Mouse (Mus musculus) brain, embryonic 14.5 days (tissue): ENCODE data around the gene Olfr1269. TPM values are rescaled to one million over a fixed set of nuclear protein-coding genes. Genes with fewer than 3 reads are reported as not detected.

Source experiments
- DNase-seq: peaks from one replicate; pipeline ENCODE4 v3.0.0-alpha.2; 2011; ENCODE audit warnings: low read depth
- CTCF ChIP-seq: fragments of 200-500 bp; IDR thresholded peaks from 2 replicates; pipeline ENCODE4 v1.5.1; 2012; ENCODE audit warnings: inconsistent platforms, mild to moderate bottlenecking, moderate library complexity, borderline replicate concordance; ENCODE audit not compliant: insufficient read depth, insufficient read length; ENCODE audit errors: extremely low read depth
- POLR2A ChIP-seq: fragments of 200-500 bp; IDR thresholded peaks from 2 replicates; pipeline ENCODE4 v1.6.1; 2012; ENCODE audit warnings: mild to moderate bottlenecking, inconsistent platforms, borderline replicate concordance; ENCODE audit not compliant: poor library complexity, insufficient read depth, insufficient read length, severe bottlenecking; ENCODE audit errors: extremely low read depth
- polyA plus RNA-seq: library from polyadenylated mRNA; depleted of rRNA; stranded (reverse); fragments of >200 nt; gene quantifications from 2 replicates; pipeline ENCODE4 v1.2.3, GENCODE M21; 2012; rRNA removed

Gene Olfr1269
- polyA plus RNA-seq, result not detected in 2 replicates

DNA sequence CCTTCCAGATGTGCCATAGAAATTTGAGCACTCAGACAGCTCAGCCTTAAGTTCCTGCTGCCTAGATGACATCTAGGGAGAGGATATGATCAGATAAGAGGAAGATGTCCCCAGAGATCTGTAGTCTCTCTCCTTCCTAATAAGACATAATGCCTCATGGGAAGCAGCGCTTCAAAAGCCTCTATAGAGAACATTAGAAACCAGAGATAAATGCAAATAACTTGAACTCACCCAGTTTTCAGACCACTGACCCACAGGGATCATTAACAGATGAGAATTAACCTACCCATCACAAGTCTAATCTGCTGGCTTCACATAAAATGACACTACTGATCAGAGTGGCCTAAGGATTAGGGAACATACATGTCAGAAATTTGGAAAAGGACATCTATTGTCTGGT, at the start of gene Olfr1269:
Gene Olfr1269, minus strand, starts transcription at position 101 of the 400 bp plus-strand sequence.
- DNase-seq, result no peak
- TF ChIP-seq CTCF (no peak), POLR2A (no peak)

DNA sequence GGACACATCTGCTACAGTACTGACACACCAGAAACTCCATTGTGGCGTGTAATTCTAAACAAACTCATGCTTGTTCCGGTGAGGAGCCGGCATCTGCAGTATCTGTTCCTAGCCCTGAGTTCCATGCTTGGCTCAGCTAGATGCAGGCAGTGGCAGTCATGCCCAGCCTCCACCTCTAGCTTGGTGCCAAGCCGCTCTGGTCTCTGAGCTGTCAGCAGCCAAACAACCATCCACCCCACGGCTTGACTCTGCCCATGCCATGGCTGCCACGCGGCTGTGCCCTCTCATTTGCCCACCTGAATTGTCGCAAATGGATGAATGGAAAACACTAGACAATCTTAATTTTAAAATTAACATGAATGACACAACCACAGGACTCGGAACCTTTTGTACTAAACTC, 32.7 kb upstream of the Olfr1269 start:
- TF ChIP-seq CTCF (no peak), POLR2A (no peak)
- DNase-seq, result no peak

DNA sequence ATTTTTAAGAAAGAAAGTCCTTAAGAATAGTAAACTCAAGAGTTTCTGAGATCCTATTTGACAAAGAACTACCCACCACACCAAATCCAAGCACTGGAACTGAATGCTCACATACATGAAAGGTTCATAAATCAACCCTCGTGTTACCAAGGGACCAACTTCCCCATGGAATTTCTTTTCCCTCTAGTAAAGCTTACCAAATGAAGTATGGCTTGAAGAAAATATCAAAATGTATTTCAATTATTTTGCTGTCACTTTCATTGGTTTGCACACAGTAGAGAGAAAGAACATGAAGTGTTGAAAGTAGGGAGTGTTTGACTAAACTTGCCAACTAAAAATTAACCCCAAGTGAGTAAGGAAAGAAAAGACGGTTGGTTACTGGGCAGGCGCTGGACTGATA, 31.8 kb upstream of the Olfr1269 start, which contains the start of gene Olfr1270:
Gene Olfr1270, minus strand, starts transcription at position 101 of the 400 bp plus-strand sequence.
- TF ChIP-seq POLR2A (no peak), CTCF (no peak)
- no peak for DNase-seq

DNA sequence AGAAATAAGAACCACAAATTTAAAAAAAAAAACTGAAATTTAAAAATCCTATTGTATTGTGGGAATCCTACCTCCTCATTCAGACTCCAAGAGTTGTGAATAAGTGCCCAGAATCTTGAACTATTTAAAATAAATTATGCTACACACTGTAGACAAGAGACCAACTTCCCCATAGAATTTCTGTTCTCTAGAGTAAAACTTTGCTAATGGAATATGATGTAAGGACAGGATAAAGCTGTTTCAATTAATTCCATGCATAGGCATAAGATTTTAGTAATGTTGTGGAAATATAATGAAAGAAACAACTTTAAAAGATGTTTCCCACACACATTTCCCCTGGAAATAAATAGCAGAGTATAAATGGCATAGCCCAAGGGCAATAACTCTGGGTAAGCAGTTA, 21.0 kb upstream of the Olfr1269 start, which contains the start of gene Olfr32:
Gene Olfr32, minus strand, starts transcription at position 101 of the 400 bp plus-strand sequence.
- TF ChIP-seq POLR2A (no peak), CTCF (no peak)
- no peak for DNase-seq

DNA sequence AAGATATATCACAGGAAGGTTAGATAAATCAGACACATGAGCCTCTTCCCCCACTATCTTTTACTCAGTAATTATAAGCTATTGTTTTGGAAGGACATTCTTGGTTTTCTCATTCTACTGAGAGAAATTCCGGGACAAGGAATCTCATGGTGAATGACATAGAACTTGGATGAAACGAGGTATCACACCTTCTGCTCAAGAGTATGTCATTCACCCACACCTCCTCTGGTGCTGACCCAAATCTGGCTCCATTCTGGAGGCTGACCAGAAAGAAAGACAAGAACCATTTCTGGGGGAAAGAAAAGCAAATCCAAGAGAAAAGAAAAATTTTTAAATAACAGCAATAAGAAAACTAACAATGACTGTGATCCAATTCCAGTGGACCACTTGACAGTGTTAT, 51.1 kb downstream of the Olfr1269 start:
- no peak for DNase-seq
- TF ChIP-seq POLR2A (no peak), CTCF (no peak)

Other genes starting within 250 kb of the Olfr1269 start
- gene Olfr1257, start 243.0 kb downstream of the Olfr1269 start, polyA plus RNA-seq, result not detected in 2 replicates
- gene Olfr1258, start 194.1 kb downstream of the Olfr1269 start, polyA plus RNA-seq, result not detected in 2 replicates
- not detected in 2 replicates for gene Olfr1259, start 172.7 kb downstream of the Olfr1269 start, polyA plus RNA-seq
- not detected in 2 replicates for gene Olfr1260, start 147.1 kb downstream of the Olfr1269 start, polyA plus RNA-seq
- not detected in 2 replicates for gene Olfr1261, start 130.2 kb downstream of the Olfr1269 start, polyA plus RNA-seq
- gene Olfr1262, start 121.3 kb downstream of the Olfr1269 start, polyA plus RNA-seq, result not detected in 2 replicates
- gene Olfr1263, start 109.3 kb downstream of the Olfr1269 start, polyA plus RNA-seq, result not detected in 2 replicates
- not detected in 2 replicates for gene Olfr1264, start 95.8 kb downstream of the Olfr1269 start, polyA plus RNA-seq
- not detected in 2 replicates for gene Olfr1265, start 86.1 kb downstream of the Olfr1269 start, polyA plus RNA-seq
- not detected in 2 replicates for gene Olfr140, start 57.8 kb downstream of the Olfr1269 start, polyA plus RNA-seq
- gene Olfr32, start 20.9 kb upstream of the Olfr1269 start, polyA plus RNA-seq, result not detected in 2 replicates
- not detected in 2 replicates for gene Olfr1270, start 31.7 kb upstream of the Olfr1269 start, polyA plus RNA-seq
- gene Olfr1506, start 103.1 kb upstream of the Olfr1269 start, polyA plus RNA-seq, result not detected in 2 replicates
- gene Olfr142, start 136.2 kb upstream of the Olfr1269 start, polyA plus RNA-seq, result not detected in 2 replicates
- gene Olfr1271, start 149.6 kb upstream of the Olfr1269 start, polyA plus RNA-seq, result not detected in 2 replicates
- not detected in 2 replicates for gene Olfr1272, start 171.4 kb upstream of the Olfr1269 start, polyA plus RNA-seq
- gene Gm13769, start 200.8 kb upstream of the Olfr1269 start, polyA plus RNA-seq, result 0.03 TPM in 1 of 2 replicates, not detected in the other